19 mouse cellular contexts compared by ENCODE assay signal in genomic region chr1:186119856-186120255, GRCm38 (mm10). TPM values are rescaled to one million over a fixed set of nuclear protein-coding genes. Genes with fewer than 3 reads are reported as not detected.
DNase-seq lines count a peak whose midpoint lies in the region; ATAC-seq lines count a peak whose summit lies in the region.
"Had no signal": no experiment of that assay in that cellular context is flagged by ENCODE, and none has a peak within 500 bp of the region (broad histone marks: within the 10 kb centered on the region; RNA-seq: fewer than 3 reads in every experiment).

No protein-coding gene starts in this region.

- DNase-seq in adrenal gland, postnatal 14 days = peak; percentile 27
- no peak for DNase-seq in adrenal gland, postnatal 10 days
- DNase-seq in Muller cell, postnatal 12 days (ENCODE audit: inconsistent ontology term) = peak; percentile 77
- no peak for DNase-seq in retina, postnatal 1 day
- DNase-seq: B cell, adult 2 months; cerebellum, adult 11-12 months; cerebellum, adult 2 months; cerebellum, adult 9-10 months; cerebellum, postnatal 10 days; cerebellum, postnatal 25 days; forebrain, postnatal 0 days had no signal

- no peak for ATAC-seq in megakaryocyte, adult 5-6 weeks (ENCODE audit: poor library complexity, severe bottlenecking)
- ATAC-seq: activated CD4-positive, CD25-positive, alpha-beta regulatory T cell, adult 4 months; CD4-positive, CD25-positive, alpha-beta regulatory T cell, adult 4 months; forebrain, embryonic 13.5 days; forebrain, embryonic 15.5 days; forebrain, postnatal 0 days; Patski had no signal

RNA-seq across cellular contexts. Expression of gene Lyplal1, which starts 2.7 kb away (rescaled TPM):
- 22.6 and 28.1 TPM in 2 replicates for total RNA-seq in adrenal gland, postnatal 14 days (2021)
- 10 to 100 TPM; 27.9 to 28.2 TPM for total RNA-seq in adrenal gland, postnatal 10 days (2021)
- 0.31 and 1.1 TPM in 2 replicates for total RNA-seq in megakaryocyte, adult 5-6 weeks (2015)
- total RNA-seq in megakaryocyte, adult 5-6 weeks (2017) = 0.95 and 1.6 TPM in 2 replicates
- total RNA-seq: CH12.LX, G1E had no signal

Comparison
In these comparisons a context has a peak if more than half of its experiments do, and no peak if none do; other contexts are left out.
1. DNase-seq: peak in adrenal gland, postnatal 14 days (single experiment) and Muller cell, postnatal 12 days (single experiment); none in adrenal gland, postnatal 10 days (single experiment) and retina, postnatal 1 day (single experiment).